Mouse (Mus musculus) kidney, embryonic 15.5 days (tissue): ENCODE results near the gene 6430531B16Rik. TPM values are rescaled to one million over a fixed set of nuclear protein-coding genes. Genes with fewer than 3 reads are reported as not detected.
A peak's percentile ranks its signal among the peaks of the same experiment; 100 is the strongest.

Experiments
- microRNA counts: library from miRNA; unstranded; fragments of <30 nt; microRNA quantifications from one replicate; lab custom pipeline; 2016
- microRNA-seq: library from miRNA; unstranded; fragments of <30 nt; microRNA quantifications from one replicate; pipeline ENCODE4, GENCODE M21; 2016
- polyA plus RNA-seq: library from polyadenylated mRNA; unstranded; fragments of >200 nt; fragmentation: Nextera tagmentation; extraction: Ambion mirVana; gene quantifications from 2 replicates; pipeline ENCODE4 v1.2.1, GENCODE M21; 2015

6430531B16Rik gene
- polyA plus RNA-seq, 1 experiment from 2014 or later = 0.91 TPM

MicroRNAs encoded within 50 kb of the gene (microRNA counts, 519-probe panel; counts per million panel counts)
- 2,226 counts per million, percentile 25 among the panel's probes with 10 or more counts for microRNA mmu-miR-202-3p (lab: Ali Mortazavi, UCI)
- 2,683 counts per million, percentile 62 among the panel's probes with 10 or more counts for microRNA mmu-miR-202-5p (lab: Ali Mortazavi, UCI)

Small RNAs within 50 kb of the gene (microRNA-seq; reads per million reads assigned to microRNA genes)
- gene Mir202 (0.59 reads per million), gene Mir7062 (0.44 reads per million), gene mmu-mir-7686 (not detected)

Other genes starting within 250 kb of the 6430531B16Rik start
- gene Adgra1, start 144.6 kb downstream of the 6430531B16Rik start, polyA plus RNA-seq = 0.67 and 2.5 TPM in 2 replicates
- gene Kndc1, start 84.1 kb downstream of the 6430531B16Rik start, polyA plus RNA-seq = 0.19 and 0.26 TPM in 2 replicates
- 0.31 TPM in 1 of 2 replicates, not detected in the other for gene Utf1, start 35.0 kb downstream of the 6430531B16Rik start, polyA plus RNA-seq
- 1.4 and 2.1 TPM in 2 replicates for gene Adam8, start 13.8 kb upstream of the 6430531B16Rik start, polyA plus RNA-seq
- gene Zfp511, start 57.6 kb upstream of the 6430531B16Rik start, polyA plus RNA-seq = 38.3 and 40.4 TPM in 2 replicates
- gene Tubgcp2, start 57.9 kb upstream of the 6430531B16Rik start, polyA plus RNA-seq = 52.6 and 58.0 TPM in 2 replicates
- not detected in 2 replicates for gene Msx3, start 70.3 kb upstream of the 6430531B16Rik start, polyA plus RNA-seq
- 1.4 and 2.1 TPM in 2 replicates for gene Caly, start 103.8 kb upstream of the 6430531B16Rik start, polyA plus RNA-seq
- 0.28 TPM in 1 of 2 replicates, not detected in the other for gene Prap1, start 114.6 kb upstream of the 6430531B16Rik start, polyA plus RNA-seq
- gene Fuom, start 123.7 kb upstream of the 6430531B16Rik start, polyA plus RNA-seq = 34.7 and 35.8 TPM in 2 replicates
- gene Paox, start 137.0 kb upstream of the 6430531B16Rik start, polyA plus RNA-seq = 18.0 and 23.3 TPM in 2 replicates
- 166 and 171 TPM in 2 replicates for gene Echs1, start 137.7 kb upstream of the 6430531B16Rik start, polyA plus RNA-seq
- 26.3 and 28.1 TPM in 2 replicates for gene Mtg1, start 158.8 kb upstream of the 6430531B16Rik start, polyA plus RNA-seq
- gene Sprn, start 176.1 kb upstream of the 6430531B16Rik start, polyA plus RNA-seq = 0.48 and 0.55 TPM in 2 replicates
- gene Olfr522, start 186.0 kb upstream of the 6430531B16Rik start, polyA plus RNA-seq = not detected in 2 replicates
- gene Olfr523, start 194.5 kb upstream of the 6430531B16Rik start, polyA plus RNA-seq = not detected in 2 replicates
- gene Olfr524, start 227.2 kb upstream of the 6430531B16Rik start, polyA plus RNA-seq = not detected in 2 replicates
- not detected in 2 replicates for gene Cd163l1, start 239.5 kb upstream of the 6430531B16Rik start, polyA plus RNA-seq